7 mouse cellular contexts compared by ENCODE assay signal in genomic region chr10:122679437-122680045, GRCm38 (mm10). TPM values are rescaled to one million over a fixed set of nuclear protein-coding genes. Genes with fewer than 3 reads are reported as not detected.
DNase-seq lines count a peak whose midpoint lies in the region; ATAC-seq and TF ChIP-seq lines count a peak whose summit lies in the region.

No protein-coding gene starts in this region.

- no peak for TF ChIP-seq POLR2A in lung, adult 2 months (IDR thresholded peaks at IDR 0.05; ENCODE audit: borderline replicate concordance, extremely low read depth, low read depth, low read length)

- H3K9me3 ChIP-seq in E14TG2a.4 (ENCODE audit: low read length) = no peaks in the 10 kb centered on the region
- no peaks in the 10 kb centered on the region for H3K9me3 ChIP-seq in embryonic facial prominence, embryonic 10.5 days
- H3K9me3 ChIP-seq in heart, postnatal 0 days (replicated peaks; ENCODE audit: control insufficient read depth, low read length) = no peaks in the 10 kb centered on the region

- no peak for TF ChIP-seq EP300 in heart, postnatal 0 days (IDR thresholded peaks at IDR 0.05; ENCODE audit: low read depth)

- TF ChIP-seq CTCF in E14TG2a.4 (conservative IDR thresholded peaks at IDR 0.05; ENCODE audit: low read length) = no peak
- no peak for TF ChIP-seq CTCF in heart, postnatal 0 days (IDR thresholded peaks at IDR 0.05; ENCODE audit: low read depth)
- TF ChIP-seq CTCF in lung, adult 2 months (IDR thresholded peaks at IDR 0.05; ENCODE audit: insufficient read depth, low read length) = no peak

- H3K36me3 ChIP-seq in E14TG2a.4 (ENCODE audit: insufficient read depth, low read length) = no peaks in the 10 kb centered on the region
- H3K36me3 ChIP-seq in embryonic facial prominence, embryonic 10.5 days (replicated peaks) = no peaks in the 10 kb centered on the region
- no peaks in the 10 kb centered on the region for H3K36me3 ChIP-seq in heart, postnatal 0 days (replicated peaks; ENCODE audit: control insufficient read depth, insufficient read depth, low read length)

- H3K27ac ChIP-seq in embryonic facial prominence, embryonic 10.5 days (replicated peaks) = peak overlapping the region; percentile 75
- peak overlapping the region; percentile 62 for H3K27ac ChIP-seq in heart, postnatal 0 days (ENCODE audit: low read depth)

- WGBS in embryonic facial prominence, embryonic 10.5 days = under 1% methylated on average over 33 of the region's 33 CpGs
- under 1% methylated on average over 33 of the region's 33 CpGs for WGBS in heart, postnatal 0 days
- WGBS in lung, adult 2 months = 1% methylated on average over 33 of the region's 33 CpGs

- DNase-seq in ZHBTc4 (ENCODE audit: low read depth, low spot score) = peak; percentile 49
- DNase-seq in embryonic facial prominence, embryonic 10.5 days (ENCODE audit: low spot score) = peak; percentile 46
- peak; percentile 21 for DNase-seq in heart, postnatal 0 days (ENCODE audit: low spot score)
- peak; percentile 61 for DNase-seq in kidney, postnatal 14 days
- peak; percentile 70 for DNase-seq in lung, adult 2 months

- peak; percentile 70; the same call in 1 of the 2 replicates for ATAC-seq in heart, postnatal 0 days (ENCODE audit: insufficient read depth, low read depth)
- ATAC-seq in neutrophil, adult 5-6 weeks (ENCODE audit: extremely low read depth, insufficient number of reproducible peaks, low FRiP score, poor library complexity, severe bottlenecking) = 0 out of 2 replicates have a peak, but pooled peaks have one; percentile 38

- peaks cover 19% of the 10 kb centered on the region for H3K4me1 ChIP-seq in E14TG2a.4 (replicated peaks; ENCODE audit: low read depth, low read length)
- H3K4me1 ChIP-seq in embryonic facial prominence, embryonic 10.5 days = peaks cover 29% of the 10 kb centered on the region
- peaks cover 6% of the 10 kb centered on the region; the same call in 1 of the 2 replicates for H3K4me1 ChIP-seq in heart, postnatal 0 days (ENCODE audit: control insufficient read depth, insufficient read depth)
- peaks cover 4% of the 10 kb centered on the region; the same call in 1 of the 2 replicates for H3K4me1 ChIP-seq in lung, adult 2 months (ENCODE audit: control insufficient read depth, insufficient read depth, low read length)

- H3K9ac ChIP-seq in heart, postnatal 0 days (replicated peaks; ENCODE audit: low read depth, low read length) = peak overlapping the region; percentile 72

- peak overlapping the region; percentile 84 for H3K4me3 ChIP-seq in E14TG2a.4 (replicated peaks; ENCODE audit: low read length)
- H3K4me3 ChIP-seq in embryonic facial prominence, embryonic 10.5 days = peak overlapping the region; percentile 75
- H3K4me3 ChIP-seq in heart, postnatal 0 days (ENCODE audit: low read depth, low read length) = peak overlapping the region; percentile 73
- H3K4me3 ChIP-seq in lung, adult 2 months (replicated peaks; ENCODE audit: extremely low read depth, low read depth, low read length) = peak overlapping the region; percentile 47

- peak overlapping the region; percentile 86 for H3K4me2 ChIP-seq in heart, postnatal 0 days (ENCODE audit: low read depth, low read length)

- H3K27me3 ChIP-seq in E14TG2a.4 (ENCODE audit: insufficient read depth, low read length) = peaks cover 52% of the 10 kb centered on the region
- H3K27me3 ChIP-seq in embryonic facial prominence, embryonic 10.5 days (replicated peaks; ENCODE audit: low read depth, poor library complexity, severe bottlenecking) = peaks cover 46% of the 10 kb centered on the region
- no peaks in the 10 kb centered on the region for H3K27me3 ChIP-seq in heart, postnatal 0 days (ENCODE audit: control insufficient read depth, insufficient read depth, low read length)

RNA-seq across cellular contexts. Expression of gene Ppm1h, which starts 1.0 kb away (rescaled TPM):
- 3.4 and 3.9 TPM in 2 replicates for polyA plus RNA-seq in embryonic facial prominence, embryonic 10.5 days (2016; fragmentation: Nextera tagmentation; extraction: Ambion mirVana)
- total RNA-seq in heart, postnatal 0 days (2014; rRNA removed; ENCODE audit: low replicate concordance) = 6.1 and 20.9 TPM in 2 replicates
- polyA plus RNA-seq in heart, postnatal 0 days (2015; fragmentation: Nextera tagmentation; extraction: Ambion mirVana) = 4.4 and 4.9 TPM in 2 replicates
- 8.8 and 9.2 TPM in 2 replicates for polyA plus RNA-seq in lung, adult 2 months (2012; rRNA removed)
- 28.0 and 33.0 TPM in 2 replicates for total RNA-seq in neutrophil, adult 5-6 weeks (2017)

Comparison
In these comparisons a context has a peak if more than half of its experiments do, and no peak if none do; other contexts are left out.
1. Peak in every context shown above with its lines: DNase-seq, ATAC-seq, H3K4me3 ChIP-seq and H3K27ac ChIP-seq.